Mouse (Mus musculus): ENCODE measurements around the gene Opalin. TPM values are rescaled to one million over a fixed set of nuclear protein-coding genes. Genes with fewer than 3 reads are reported as not detected.

Gene Opalin
- polyA plus RNA-seq, 1 experiment from 2014 or later, result not detected

DNA sequence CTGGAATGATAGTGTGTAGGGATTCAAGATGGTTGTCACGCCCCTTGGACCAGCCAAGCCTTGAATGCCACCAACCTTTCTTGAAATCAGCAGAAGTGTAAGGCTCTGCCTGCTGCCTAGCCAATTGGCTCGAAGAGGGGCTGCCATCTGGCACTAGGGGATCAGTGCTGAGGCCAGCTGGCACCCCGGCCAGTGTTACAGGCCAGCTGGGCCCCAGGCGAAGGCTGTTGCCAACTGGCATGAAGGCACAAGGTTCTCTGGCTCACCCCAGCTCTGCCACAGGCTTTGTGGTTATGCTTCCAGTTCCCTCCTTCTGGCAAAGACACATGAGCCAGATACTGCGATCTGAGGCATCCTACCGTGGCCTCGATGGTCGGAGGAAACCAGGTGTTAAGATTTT, 24.5 kb upstream of the Opalin start:
- Histone ChIP-seq H3K36me3 (replicated peaks) (no peaks in the 10 kb centered on the region), H3K27me3 (replicated peaks; ENCODE audit: low read depth, poor library complexity, severe bottlenecking) (no peaks in the 10 kb centered on the region), H3K9me3 (no peaks in the 10 kb centered on the region), H3K4me1 (no peaks in the 10 kb centered on the region), H3K4me3 (no peak overlapping the region), H3K27ac (replicated peaks) (no peak overlapping the region)
- WGBS, result 86% methylated on average over 8 of the region's 8 CpGs
- DNase-seq (ENCODE audit: low spot score), result no peak

DNA sequence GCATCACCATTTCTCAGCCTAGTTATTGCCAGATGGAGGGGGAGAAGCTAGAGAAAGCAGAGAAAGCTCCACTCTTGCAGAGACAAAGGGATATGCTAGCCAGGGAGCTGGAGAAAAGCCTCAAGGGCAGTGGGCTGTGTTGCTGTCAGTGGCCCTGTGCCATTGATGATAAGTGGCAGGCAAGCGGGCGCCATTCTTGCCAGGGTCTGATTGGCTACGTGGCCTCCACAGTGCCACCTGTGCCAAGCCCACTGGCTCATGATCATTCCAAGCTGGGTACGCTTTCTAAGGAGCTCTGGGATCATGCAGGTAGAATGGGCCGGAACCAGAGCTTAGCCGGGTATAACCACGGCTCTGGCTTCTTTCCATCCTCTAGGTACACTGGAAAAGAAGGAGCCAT, 23.9 kb upstream of the Opalin start:
- no peak for DNase-seq (ENCODE audit: low spot score)
- Histone ChIP-seq H3K27me3 (replicated peaks; ENCODE audit: low read depth, poor library complexity, severe bottlenecking) (no peaks in the 10 kb centered on the region), H3K4me3 (no peak overlapping the region), H3K27ac (replicated peaks) (no peak overlapping the region), H3K4me1 (no peaks in the 10 kb centered on the region), H3K36me3 (replicated peaks) (no peaks in the 10 kb centered on the region), H3K9me3 (no peaks in the 10 kb centered on the region)
- WGBS, result 89% methylated on average over 7 of the region's 7 CpGs

DNA sequence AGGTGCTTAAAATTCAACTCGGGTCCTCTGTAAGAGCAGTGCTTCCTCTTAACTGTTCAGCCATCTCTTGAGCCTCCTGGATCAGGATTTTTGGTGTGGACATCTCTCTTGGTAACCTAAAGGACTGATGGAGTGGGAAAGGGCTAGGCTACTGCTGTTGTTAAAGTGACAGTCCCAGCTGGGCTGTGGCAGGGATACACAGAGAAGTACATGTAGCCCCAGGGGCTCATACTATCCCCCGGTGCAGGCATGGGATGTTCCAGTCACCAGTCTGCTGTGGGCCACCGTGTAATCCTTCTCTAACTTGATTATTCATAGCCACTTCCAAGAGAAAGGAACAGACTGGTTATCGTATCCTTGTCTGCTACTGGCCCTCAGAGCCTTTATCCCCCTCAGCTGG, 20.1 kb upstream of the Opalin start:
- WGBS, result 61% methylated on average over 4 of the region's 4 CpGs
- Histone ChIP-seq H3K4me1 (peaks cover 7% of the 10 kb centered on the region), H3K27ac (replicated peaks) (no peak overlapping the region), H3K36me3 (replicated peaks) (no peaks in the 10 kb centered on the region), H3K9me3 (no peaks in the 10 kb centered on the region), H3K27me3 (replicated peaks; ENCODE audit: low read depth, poor library complexity, severe bottlenecking) (no peaks in the 10 kb centered on the region), H3K4me3 (no peak overlapping the region)
- DNase-seq (ENCODE audit: low spot score), result no peak

DNA sequence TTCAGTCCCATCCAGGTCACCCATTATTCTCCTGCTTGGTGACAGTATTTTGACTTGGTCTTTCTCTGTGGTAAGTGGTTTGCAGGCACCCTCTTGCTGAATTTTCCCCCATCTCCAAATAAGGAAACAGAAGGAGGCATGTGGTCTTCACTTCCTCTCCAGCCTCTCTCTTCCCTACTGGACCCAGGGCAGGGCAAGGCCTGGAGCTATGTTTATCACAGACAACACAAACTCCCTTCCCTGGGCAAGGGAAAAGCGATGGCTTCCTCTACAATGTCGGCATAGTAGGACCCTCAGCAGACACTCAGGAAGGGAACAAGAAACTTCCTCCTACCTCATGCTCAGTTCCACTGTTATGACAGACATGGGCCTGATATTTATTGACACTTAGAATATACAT, 15.0 kb upstream of the Opalin start:
- DNase-seq (ENCODE audit: low spot score), result no peak
- peaks cover 27% of the 10 kb centered on the region for H3K27me3 ChIP-seq (replicated peaks; ENCODE audit: low read depth, poor library complexity, severe bottlenecking)
- H3K27ac ChIP-seq (replicated peaks), result no peak overlapping the region
- H3K4me3 ChIP-seq, result no peak overlapping the region
- peaks cover 19% of the 10 kb centered on the region for H3K4me1 ChIP-seq
- WGBS, result 73% methylated on average over 2 of the region's 2 CpGs
- H3K9me3 ChIP-seq, result no peaks in the 10 kb centered on the region
- no peaks in the 10 kb centered on the region for H3K36me3 ChIP-seq (replicated peaks)

DNA sequence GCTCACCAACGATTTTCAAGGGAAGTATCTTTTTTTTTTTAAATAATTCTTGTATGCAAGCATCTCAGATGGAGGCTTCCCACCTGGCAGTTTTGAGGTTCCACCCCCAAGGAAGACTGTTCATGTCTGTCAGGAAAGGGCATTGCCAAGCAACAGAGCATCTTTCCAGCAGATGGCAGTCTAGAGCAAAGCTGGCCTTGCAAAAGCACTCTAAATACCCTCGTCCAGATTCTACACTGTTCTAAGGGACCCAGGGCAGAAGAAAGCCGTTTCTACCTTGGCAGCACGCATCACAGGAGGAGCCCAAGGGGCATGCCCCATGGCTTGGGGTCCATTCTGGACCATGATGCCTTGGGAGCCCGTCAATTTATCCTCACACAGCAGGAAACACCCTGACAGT, 12.9 kb upstream of the Opalin start:
- H3K27ac ChIP-seq (replicated peaks), result no peak overlapping the region
- peak; percentile 69 for DNase-seq (ENCODE audit: low spot score)
- H3K4me3 ChIP-seq, result no peak overlapping the region
- H3K27me3 ChIP-seq (replicated peaks; ENCODE audit: low read depth, poor library complexity, severe bottlenecking), result peaks cover 27% of the 10 kb centered on the region
- WGBS, result 12% methylated on average over 5 of the region's 5 CpGs
- no peaks in the 10 kb centered on the region for H3K36me3 ChIP-seq (replicated peaks)
- no peaks in the 10 kb centered on the region for H3K9me3 ChIP-seq
- H3K4me1 ChIP-seq, result peaks cover 19% of the 10 kb centered on the region

DNA sequence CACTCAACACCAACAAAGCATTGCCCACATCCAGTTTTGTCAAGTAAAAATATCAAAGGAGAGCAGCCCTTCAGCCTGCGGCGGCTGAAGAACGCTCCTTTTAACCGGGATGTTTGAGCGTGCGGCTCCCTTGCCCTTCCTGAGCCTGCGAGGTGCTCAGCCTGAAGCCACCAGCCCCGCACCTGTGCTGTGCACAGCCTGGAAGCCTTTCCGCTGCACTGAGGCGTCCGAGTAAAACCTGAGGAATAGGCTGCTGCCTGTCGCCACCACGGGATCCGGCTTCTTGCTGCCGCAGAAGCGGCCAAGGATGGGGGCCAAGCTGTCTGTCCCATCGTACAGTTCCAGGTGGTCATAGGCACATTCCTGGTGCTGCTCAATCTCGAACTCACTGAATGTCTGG, 11.6 kb upstream of the Opalin start:
- H3K4me3 ChIP-seq, result peak overlapping the region; percentile 27
- no peaks in the 10 kb centered on the region for H3K36me3 ChIP-seq (replicated peaks)
- DNase-seq (ENCODE audit: low spot score), result no peak
- H3K9me3 ChIP-seq, result no peaks in the 10 kb centered on the region
- WGBS, result 39% methylated on average over 18 of the region's 18 CpGs
- peaks cover 17% of the 10 kb centered on the region for H3K4me1 ChIP-seq
- no peak overlapping the region for H3K27ac ChIP-seq (replicated peaks)
- peaks cover 27% of the 10 kb centered on the region for H3K27me3 ChIP-seq (replicated peaks; ENCODE audit: low read depth, poor library complexity, severe bottlenecking)

DNA sequence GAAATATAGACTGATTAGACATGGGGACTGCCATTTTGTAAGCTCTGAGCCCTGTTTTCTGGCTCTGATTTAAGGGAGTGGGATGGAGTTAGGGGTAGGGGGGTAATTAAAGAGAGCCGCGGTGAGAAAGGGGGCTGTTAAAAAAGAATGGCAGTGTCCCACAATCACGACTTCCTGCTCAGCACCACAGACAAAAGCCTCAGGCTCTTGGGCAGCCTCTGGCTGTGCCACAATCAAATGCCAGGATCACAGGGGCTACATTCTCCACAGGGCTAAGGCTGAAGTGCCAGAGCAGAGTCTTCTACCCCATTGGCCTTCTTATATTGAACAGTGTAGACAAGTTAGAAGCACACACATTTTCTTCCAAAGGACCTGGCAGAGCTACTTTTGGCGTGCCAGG, 11.0 kb upstream of the Opalin start:
- 52% methylated on average over 4 of the region's 4 CpGs for WGBS
- H3K4me3 ChIP-seq, result no peak overlapping the region
- DNase-seq (ENCODE audit: low spot score), result no peak
- no peaks in the 10 kb centered on the region for H3K9me3 ChIP-seq
- peaks cover 27% of the 10 kb centered on the region for H3K27me3 ChIP-seq (replicated peaks; ENCODE audit: low read depth, poor library complexity, severe bottlenecking)
- peaks cover 11% of the 10 kb centered on the region for H3K4me1 ChIP-seq
- H3K27ac ChIP-seq (replicated peaks), result no peak overlapping the region
- no peaks in the 10 kb centered on the region for H3K36me3 ChIP-seq (replicated peaks)

DNA sequence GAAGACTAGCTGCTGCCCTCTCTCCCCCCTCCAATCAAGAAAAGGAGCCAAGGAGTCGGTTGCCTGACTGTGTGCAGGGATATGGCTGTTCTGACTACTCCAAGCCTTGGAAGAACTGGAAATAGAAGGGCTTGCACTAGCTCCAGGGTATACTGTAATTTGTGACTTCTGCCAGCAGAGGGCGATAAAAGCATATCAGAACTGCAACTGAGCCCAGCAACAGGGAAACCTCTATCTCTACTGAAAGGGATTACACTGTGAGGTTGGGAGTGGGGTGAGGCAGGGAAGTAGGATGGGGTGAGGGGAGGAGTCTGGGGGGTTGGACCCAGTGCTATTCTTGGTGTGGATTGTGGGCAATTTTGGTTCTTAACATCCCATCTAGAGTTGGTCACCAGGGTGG, 9.8 kb upstream of the Opalin start:
- peaks cover 13% of the 10 kb centered on the region for H3K4me1 ChIP-seq
- no peak overlapping the region for H3K4me3 ChIP-seq
- peak; percentile 71 for DNase-seq (ENCODE audit: low spot score)
- no peaks in the 10 kb centered on the region for H3K9me3 ChIP-seq
- no peak overlapping the region for H3K27ac ChIP-seq (replicated peaks)
- WGBS, result 15% methylated on average over 2 of the region's 2 CpGs
- H3K27me3 ChIP-seq (replicated peaks; ENCODE audit: low read depth, poor library complexity, severe bottlenecking), result peaks cover 27% of the 10 kb centered on the region
- H3K36me3 ChIP-seq (replicated peaks), result no peaks in the 10 kb centered on the region

DNA sequence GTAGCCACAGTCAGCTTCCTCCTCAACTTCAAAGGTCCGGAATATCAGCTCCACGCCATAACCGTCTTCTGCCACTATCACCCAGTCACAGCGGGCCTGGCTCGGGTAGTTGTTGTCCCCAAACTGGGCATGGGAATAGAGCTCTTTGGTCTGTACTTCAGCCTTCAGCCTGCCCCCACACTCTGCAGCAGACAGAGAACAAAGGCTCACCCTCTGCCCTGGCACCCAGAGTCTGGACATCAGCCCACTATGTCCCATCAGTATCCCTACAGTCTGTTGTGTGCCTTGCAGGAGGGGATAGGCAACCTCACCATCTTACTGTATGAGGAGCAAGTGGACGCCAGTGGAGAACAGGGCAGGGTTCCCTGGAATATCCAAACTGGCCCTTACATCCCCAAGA, 9.4 kb upstream of the Opalin start:
- WGBS, result 85% methylated on average over 6 of the region's 6 CpGs
- no peaks in the 10 kb centered on the region for H3K36me3 ChIP-seq (replicated peaks)
- H3K4me3 ChIP-seq, result no peak overlapping the region
- no peak for DNase-seq (ENCODE audit: low spot score)
- no peaks in the 10 kb centered on the region for H3K9me3 ChIP-seq
- H3K4me1 ChIP-seq, result peaks cover 17% of the 10 kb centered on the region
- peaks cover 27% of the 10 kb centered on the region for H3K27me3 ChIP-seq (replicated peaks; ENCODE audit: low read depth, poor library complexity, severe bottlenecking)
- H3K27ac ChIP-seq (replicated peaks), result no peak overlapping the region

DNA sequence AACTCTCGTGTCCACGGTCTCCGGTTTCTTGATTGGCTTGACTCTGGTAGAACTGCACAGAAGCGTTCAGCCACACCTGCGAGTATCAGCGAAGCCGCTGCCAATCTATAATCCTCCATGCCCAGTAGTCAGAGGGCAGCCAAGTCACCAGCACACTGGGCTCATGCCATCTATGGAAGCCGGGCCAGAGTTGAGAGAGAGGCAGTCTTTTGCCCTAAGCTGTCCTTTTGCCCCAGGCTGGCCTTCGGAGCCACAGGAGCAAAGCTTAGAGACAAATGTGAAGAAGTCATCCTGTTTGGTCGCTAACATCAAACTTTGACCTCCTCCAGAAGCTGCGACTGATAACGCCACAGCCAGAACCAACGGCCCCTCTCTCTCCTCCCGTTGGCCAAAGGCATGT, 6.7 kb upstream of the Opalin start:
- H3K36me3 ChIP-seq (replicated peaks), result no peaks in the 10 kb centered on the region
- no peak for DNase-seq (ENCODE audit: low spot score)
- WGBS, result 93% methylated on average over 14 of the region's 14 CpGs
- H3K27me3 ChIP-seq (replicated peaks; ENCODE audit: low read depth, poor library complexity, severe bottlenecking), result peaks cover 17% of the 10 kb centered on the region
- peaks cover 18% of the 10 kb centered on the region for H3K4me1 ChIP-seq
- no peak overlapping the region for H3K27ac ChIP-seq (replicated peaks)
- H3K9me3 ChIP-seq, result no peaks in the 10 kb centered on the region
- H3K4me3 ChIP-seq, result no peak overlapping the region

DNA sequence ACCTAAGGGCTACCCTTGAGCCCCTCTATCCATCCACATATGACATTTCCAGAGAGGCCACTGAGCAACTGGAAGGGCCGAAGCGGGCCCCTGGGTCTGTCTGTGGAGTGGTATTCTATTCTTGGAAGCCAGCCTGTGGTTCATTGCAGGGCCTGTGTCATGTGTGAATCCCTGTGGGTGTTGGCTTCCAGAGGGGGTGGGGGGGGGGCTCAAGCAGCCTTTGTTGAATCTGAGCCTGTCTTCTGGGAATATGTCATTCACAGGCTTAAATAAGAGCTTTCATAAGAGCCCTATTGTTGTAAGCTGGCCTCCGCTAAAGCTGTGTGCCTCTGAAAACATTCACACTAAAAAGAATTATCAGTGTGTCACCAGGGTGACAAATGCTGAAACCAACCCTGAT, 4.7 kb upstream of the Opalin start:
- DNase-seq (ENCODE audit: low spot score), result peak; percentile 18
- Histone ChIP-seq H3K9me3 (no peaks in the 10 kb centered on the region), H3K27ac (replicated peaks) (no peak overlapping the region; the same call in 1 of the 2 replicates), H3K27me3 (replicated peaks; ENCODE audit: low read depth, poor library complexity, severe bottlenecking) (no peaks in the 10 kb centered on the region), H3K4me3 (no peak overlapping the region), H3K36me3 (replicated peaks) (no peaks in the 10 kb centered on the region), H3K4me1 (peaks cover 8% of the 10 kb centered on the region)
- 49% methylated on average over 3 of the region's 3 CpGs for WGBS

DNA sequence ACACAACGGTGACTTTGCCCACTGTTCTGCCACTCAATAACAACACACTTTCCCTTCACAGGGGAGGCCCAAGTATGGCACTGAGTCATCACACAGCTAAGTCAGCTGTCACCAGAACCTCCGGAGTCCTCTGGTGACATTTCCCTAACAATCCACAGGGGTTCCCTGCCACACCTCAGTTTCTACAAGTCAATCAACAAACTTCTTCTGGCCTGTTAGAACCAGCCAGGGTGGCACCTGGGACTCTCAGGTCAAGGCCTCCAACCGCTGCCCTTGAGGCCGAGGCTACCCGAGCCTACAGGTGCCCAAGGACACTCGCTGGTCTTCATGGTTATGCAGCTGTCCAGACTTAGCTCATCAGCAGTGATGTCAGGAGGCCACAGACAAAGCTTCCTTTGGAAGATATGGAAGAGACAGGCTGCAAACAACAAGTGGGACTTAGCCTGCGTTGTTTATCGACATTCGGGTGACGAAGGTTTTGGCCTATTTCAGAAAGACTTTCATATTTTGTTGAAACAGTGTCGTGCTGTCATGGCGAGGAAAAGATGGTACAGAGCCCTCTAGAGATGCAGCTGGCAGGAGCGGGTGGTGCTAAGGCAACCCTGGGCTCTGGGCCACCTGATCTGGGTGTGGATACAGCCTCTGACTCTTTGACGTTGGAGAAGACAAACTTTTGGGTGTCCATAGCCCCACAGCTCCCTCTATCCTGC, 3.0 kb downstream of the Opalin start:
- Histone ChIP-seq H3K36me3 (replicated peaks) (no peaks in the 10 kb centered on the region), H3K9me3 (no peaks in the 10 kb centered on the region), H3K27me3 (replicated peaks; ENCODE audit: low read depth, poor library complexity, severe bottlenecking) (0 out of 2 replicates have a peak, but pooled peaks cover 4% of the 10 kb centered on the region), H3K4me1 (no peaks in the 10 kb centered on the region), H3K27ac (replicated peaks) (no peak overlapping the region), H3K4me3 (no peak overlapping the region)
- DNase-seq (ENCODE audit: low spot score), result no peak
- 88% methylated on average over 14 of the region's 14 CpGs for WGBS

DNA sequence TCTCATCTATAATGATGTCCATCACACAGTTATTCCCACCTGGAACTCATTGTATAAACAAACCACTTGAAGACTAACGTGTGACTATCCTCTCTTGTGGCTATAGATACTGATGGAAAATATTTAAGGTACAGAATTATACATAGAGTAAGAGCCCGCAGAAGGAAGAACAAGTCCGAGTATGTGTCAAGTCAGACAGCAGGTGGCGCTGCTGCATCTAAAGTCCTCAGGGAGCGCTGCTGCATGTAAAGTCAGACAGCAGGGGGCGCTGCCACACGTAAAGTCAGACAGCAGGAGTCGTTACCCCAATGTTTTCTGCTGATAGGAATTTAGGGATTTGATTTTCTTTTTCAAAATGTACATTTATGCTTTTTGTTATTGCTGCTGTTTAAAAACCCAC, 5.4 kb downstream of the Opalin start:
- 8% methylated on average over 8 of the region's 8 CpGs for WGBS
- peak; percentile 87 for DNase-seq (ENCODE audit: low spot score)

More for the DNA sequence above, 5.4 kb downstream of the Opalin start:
- H3K36me3 ChIP-seq (replicated peaks), result no peaks in the 10 kb centered on the region
- no peak overlapping the region for H3K27ac ChIP-seq (replicated peaks)
- 0 out of 2 replicates have a peak, but pooled peaks cover 4% of the 10 kb centered on the region for H3K27me3 ChIP-seq (replicated peaks; ENCODE audit: low read depth, poor library complexity, severe bottlenecking)
- H3K4me3 ChIP-seq, result no peak overlapping the region
- no peaks in the 10 kb centered on the region for H3K4me1 ChIP-seq
- no peaks in the 10 kb centered on the region for H3K9me3 ChIP-seq
